Mouse (Mus musculus) neural tube, embryonic 15.5 days (tissue): ENCODE results near the gene BC107364. TPM values are rescaled to one million over a fixed set of nuclear protein-coding genes. Genes with fewer than 3 reads are reported as not detected.
"Not testable (repeated sequence)": the region's sequence is repeated elsewhere in the genome, so short reads cannot be mapped to it uniquely, and the experiment has no call there.

Source experiments
- ATAC-seq: fragments of 200-750 bp; cut with Nextera tagmentation; 2 replicates; pipeline ENCODE4 v1.8.0; 2017; ENCODE audit warnings: mild to moderate bottlenecking, moderate TSS enrichment, moderate library complexity; ENCODE audit not compliant: low FRiP score
- H3K27ac ChIP-seq: fragments of 300-500 bp; sonication (generic); replicated peaks from 2 replicates; pipeline ENCODE4 v1.5.1; 2015; ENCODE audit warnings: mild to moderate bottlenecking, inconsistent platforms
- H3K27me3 ChIP-seq: fragments of 300-500 bp; sonication (generic); replicated peaks from 2 replicates; pipeline ENCODE4 v1.6.1; 2015; ENCODE audit warnings: inconsistent platforms
- H3K36me3 ChIP-seq: fragments of 300-500 bp; sonication (generic); 2 replicates; pipeline ENCODE4 v1.6.1; 2015; ENCODE audit warnings: inconsistent platforms
- H3K4me1 ChIP-seq: fragments of 300-500 bp; sonication (generic); 2 replicates; pipeline ENCODE4 v1.6.1; 2015; ENCODE audit warnings: inconsistent platforms
- H3K4me2 ChIP-seq: fragments of 300-500 bp; sonication (generic); 2 replicates; pipeline ENCODE4 v1.6.1; 2015; ENCODE audit warnings: inconsistent platforms, mild to moderate bottlenecking, moderate library complexity
- H3K4me3 ChIP-seq: fragments of 300-500 bp; sonication (generic); replicated peaks from 2 replicates; pipeline ENCODE4 v1.5.1; 2015; ENCODE audit warnings: mild to moderate bottlenecking, inconsistent platforms
- H3K9ac ChIP-seq: fragments of 300-500 bp; sonication (generic); replicated peaks from 2 replicates; pipeline ENCODE4 v1.6.1; 2015; ENCODE audit warnings: mild to moderate bottlenecking, inconsistent platforms
- H3K9me3 ChIP-seq: fragments of 300-500 bp; sonication (generic); replicated peaks from 2 replicates; pipeline ENCODE4 v1.6.1; 2016; ENCODE audit warnings: inconsistent platforms
- WGBS: fragments of 180-500 bp; shearing (Covaris S2); methylation state at CpG from one replicate; pipeline ENCODE4 v1.1.7; 2015; ENCODE audit warnings: mixed read lengths; 5-methylcytosine and 5-hydroxymethylcytosine counted together
- polyA plus RNA-seq: library from polyadenylated mRNA; unstranded; fragments of >200 nt; fragmentation: Nextera tagmentation; extraction: Ambion mirVana; gene quantifications from 2 replicates; pipeline ENCODE4 v1.2.1, GENCODE M21; 2015

BC107364 gene
- not detected in 2 replicates for polyA plus RNA-seq

DNA sequence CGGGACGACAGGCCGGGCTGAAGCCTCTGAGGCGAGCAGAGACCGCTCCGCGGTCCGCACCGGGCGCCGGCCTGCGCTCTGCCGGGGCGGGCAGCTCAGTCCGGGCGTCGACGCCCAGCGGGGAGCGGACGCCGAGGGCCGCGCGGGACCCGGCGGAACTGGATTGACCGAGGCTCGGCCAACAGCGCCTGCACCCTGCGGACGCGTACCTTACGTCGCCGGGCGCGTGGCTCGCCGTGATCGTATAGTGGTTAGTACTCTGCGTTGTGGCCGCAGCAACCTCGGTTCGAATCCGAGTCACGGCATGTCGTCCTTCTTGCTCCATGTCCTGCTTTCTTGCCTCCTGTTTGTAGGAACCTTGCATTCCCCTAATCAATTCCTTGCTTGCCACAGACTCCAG lies at the start of gene BC107364:
BC107364 (minus strand) TSS at position 45 of the 400 bp plus-strand sequence.
- H3K4me2 ChIP-seq, H3K9me3 ChIP-seq, H3K36me3 ChIP-seq, H3K9ac ChIP-seq, H3K4me3 ChIP-seq, H3K27ac ChIP-seq, ATAC-seq, H3K4me1 ChIP-seq: not testable (repeated sequence)
- no CpG with 5 or more reads among the region's 48 CpGs for WGBS
- peaks cover 15% of the 10 kb centered on the region for H3K27me3 ChIP-seq

DNA sequence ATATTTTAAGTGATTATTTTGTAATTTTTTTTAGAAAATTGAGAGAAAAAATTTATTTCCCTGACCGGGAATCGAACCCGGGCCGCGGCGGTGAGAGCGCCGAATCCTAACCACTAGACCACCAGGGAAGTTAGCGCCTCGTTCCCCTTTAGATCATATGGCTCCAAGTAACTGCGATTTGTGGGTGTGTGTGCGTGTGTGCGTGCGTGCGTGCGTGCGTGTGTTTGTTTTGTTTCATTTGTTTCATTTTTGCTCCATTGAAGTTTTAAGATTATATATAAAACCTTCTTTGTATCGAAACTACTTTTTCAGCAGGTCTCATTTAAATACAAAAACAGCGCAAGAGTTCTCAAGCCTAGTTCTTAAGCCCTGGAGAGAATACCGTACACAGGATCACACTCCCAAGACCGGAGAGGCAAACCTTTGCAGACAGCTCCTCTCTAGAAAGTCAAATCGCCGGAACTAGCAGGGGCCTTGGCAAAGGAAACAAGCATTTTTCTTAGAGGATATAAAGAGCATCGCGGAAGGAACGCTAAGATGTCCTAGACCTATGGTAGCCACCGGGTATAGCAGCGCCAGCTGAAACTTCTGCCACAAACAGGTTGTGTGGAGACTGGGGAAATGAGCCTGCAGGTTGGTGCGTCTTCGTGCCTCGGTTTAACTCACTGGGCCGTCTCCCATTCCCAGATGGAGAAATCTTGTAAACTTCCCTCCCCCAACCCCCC lies 49.4 kb upstream of the BC107364 start:
- peak; percentile 80 for ATAC-seq
- WGBS = under 1% methylated on average over 32 of the region's 32 CpGs
- no peaks in the 10 kb centered on the region for H3K36me3 ChIP-seq
- H3K27me3 ChIP-seq = no peaks in the 10 kb centered on the region
- peak overlapping the region; percentile 64 for H3K4me3 ChIP-seq
- peak overlapping the region; percentile 60 for H3K9ac ChIP-seq
- peaks cover 26% of the 10 kb centered on the region for H3K4me1 ChIP-seq
- peak overlapping the region; percentile 93 for H3K27ac ChIP-seq
- H3K9me3 ChIP-seq = no peaks in the 10 kb centered on the region
- peak overlapping the region; percentile 98 for H3K4me2 ChIP-seq

- H3K4me1 ChIP-seq = peaks cover 30% of the 10 kb centered on the region
- peak overlapping the region; percentile 98 for H3K4me2 ChIP-seq
- H3K9me3 ChIP-seq = no peaks in the 10 kb centered on the region
- ATAC-seq = peak; percentile 87
- peak overlapping the region; percentile 93 for H3K27ac ChIP-seq
- no peaks in the 10 kb centered on the region for H3K27me3 ChIP-seq
- WGBS = 0% methylated on average over 19 of the region's 19 CpGs
- H3K36me3 ChIP-seq = no peaks in the 10 kb centered on the region
- peak overlapping the region; percentile 64 for H3K4me3 ChIP-seq
- peak overlapping the region; percentile 70 for H3K9ac ChIP-seq
Measured at GRCm38 (mm10) chr3:96500691-96501265, 48.7 kb upstream of the BC107364 start.

- Histone ChIP-seq H3K27me3 (no peaks in the 10 kb centered on the region), H3K4me3 (peak overlapping the region; percentile 64), H3K4me1 (peaks cover 30% of the 10 kb centered on the region), H3K27ac (peak overlapping the region; percentile 93), H3K9me3 (no peaks in the 10 kb centered on the region), H3K9ac (peak overlapping the region; percentile 70), H3K36me3 (no peaks in the 10 kb centered on the region), H3K4me2 (peak overlapping the region; percentile 98)
- ATAC-seq = peak; percentile 88
- WGBS = under 1% methylated on average over 17 of the region's 17 CpGs
Measured at GRCm38 (mm10) chr3:96500289-96500621, 48.1 kb upstream of the BC107364 start.

GRCm38 (mm10) chr3:96499481-96500288 lies 47.6 kb upstream of the BC107364 start:
- Histone ChIP-seq H3K9ac (peak overlapping the region; percentile 64), H3K4me3 (peak overlapping the region; percentile 64), H3K27ac (peak overlapping the region; percentile 84), H3K27me3 (no peaks in the 10 kb centered on the region), H3K4me2 (peak overlapping the region; percentile 98), H3K4me1 (peaks cover 30% of the 10 kb centered on the region), H3K9me3 (no peaks in the 10 kb centered on the region), H3K36me3 (no peaks in the 10 kb centered on the region)
- WGBS = under 1% methylated on average over 36 of the region's 36 CpGs
- ATAC-seq = peak; percentile 58

DNA sequence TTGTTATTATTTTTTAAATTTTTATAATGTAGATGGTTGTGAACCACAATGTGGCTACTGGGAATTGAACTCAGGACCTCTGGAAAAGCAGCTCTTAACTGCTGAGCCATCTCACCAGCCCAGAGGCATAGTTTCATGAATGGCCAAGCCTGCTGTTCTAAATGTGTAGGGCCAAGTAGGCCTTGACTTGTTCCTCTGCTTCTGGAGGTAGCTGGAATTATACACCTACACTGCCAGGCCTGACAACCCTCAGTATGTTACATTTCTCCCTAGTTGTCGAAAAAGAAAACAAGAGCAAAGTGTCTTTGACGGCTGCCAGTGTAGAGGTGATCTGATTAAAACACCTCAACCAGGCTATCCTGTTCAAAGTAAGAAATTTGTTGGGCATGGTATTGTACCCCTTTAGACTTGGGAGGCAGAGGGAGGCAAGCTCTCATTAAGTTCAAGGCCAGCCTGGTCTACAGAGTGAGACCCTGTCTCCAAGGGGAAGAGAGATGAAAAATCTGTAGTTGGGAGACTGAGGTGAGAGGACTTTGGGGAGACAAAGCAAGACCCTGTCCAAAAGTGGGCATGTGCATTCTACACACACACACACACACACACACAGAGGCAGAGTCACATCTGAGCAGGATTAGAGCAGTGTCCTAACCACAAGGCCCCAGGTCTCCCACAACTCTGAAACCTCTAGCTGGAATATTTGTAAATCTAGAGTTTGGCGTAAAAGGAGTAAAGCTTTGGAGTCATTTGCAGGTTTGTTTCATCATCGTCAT lies 46.6 kb upstream of the BC107364 start:
- Histone ChIP-seq H3K36me3 (no peaks in the 10 kb centered on the region), H3K4me3 (peak overlapping the region; percentile 64; the same call in 1 of the 2 replicates), H3K27ac (peak overlapping the region; percentile 84; the same call in 1 of the 2 replicates)

GRCm38 (mm10) chr3:96497451-96498028 lies 45.4 kb upstream of the BC107364 start:
- Histone ChIP-seq H3K4me2 (peak overlapping the region; percentile 92), H3K4me3 (peak overlapping the region; percentile 54), H3K27me3 (no peaks in the 10 kb centered on the region), H3K27ac (peak overlapping the region; percentile 51; the same call in 1 of the 2 replicates), H3K36me3 (no peaks in the 10 kb centered on the region), H3K9me3 (no peaks in the 10 kb centered on the region), H3K4me1 (peaks cover 24% of the 10 kb centered on the region), H3K9ac (peak overlapping the region; percentile 51)
- no peak for ATAC-seq
- 1% methylated on average over 19 of the region's 19 CpGs for WGBS

More for the DNA sequence above, 46.6 kb upstream of the BC107364 start:
- H3K9me3 ChIP-seq = no peaks in the 10 kb centered on the region
- H3K4me1 ChIP-seq = peaks cover 30% of the 10 kb centered on the region
- WGBS = 81% methylated on average over 4 of the region's 4 CpGs
- ATAC-seq = no peak
- no peaks in the 10 kb centered on the region for H3K27me3 ChIP-seq
- peak overlapping the region; percentile 98 for H3K4me2 ChIP-seq
- no peak overlapping the region; the same call in 1 of the 2 replicates for H3K9ac ChIP-seq

GRCm38 (mm10) chr3:96496620-96497275 lies 44.6 kb upstream of the BC107364 start:
- peak overlapping the region; percentile 54 for H3K4me3 ChIP-seq
- peak overlapping the region; percentile 92 for H3K4me2 ChIP-seq
- H3K9me3 ChIP-seq, H3K9ac ChIP-seq, H3K36me3 ChIP-seq, H3K27me3 ChIP-seq, ATAC-seq: not testable (repeated sequence)
- WGBS = 12% methylated on average over 14 of the region's 14 CpGs
- peak overlapping the region; percentile 51; the same call in 1 of the 2 replicates for H3K27ac ChIP-seq
- peaks cover 21% of the 10 kb centered on the region for H3K4me1 ChIP-seq

DNA sequence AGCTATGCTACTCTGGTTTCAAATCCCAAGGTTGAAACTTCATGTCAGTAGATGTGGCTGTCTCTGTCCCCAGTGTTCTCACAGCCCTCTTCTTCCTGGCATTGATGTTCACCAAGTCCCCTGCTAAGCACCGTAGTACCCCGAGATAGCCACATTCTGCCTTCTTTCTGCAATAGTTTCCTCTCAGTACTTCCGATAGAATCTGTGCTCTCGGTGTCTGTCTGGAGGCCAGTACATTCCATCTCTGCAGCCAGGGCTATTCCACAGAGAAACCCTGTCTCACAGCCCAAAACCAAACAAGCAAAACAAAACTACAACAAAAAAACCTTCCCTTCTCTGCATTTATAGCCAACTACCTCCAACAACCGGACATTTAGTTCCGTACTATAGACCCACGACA lies 44.1 kb upstream of the BC107364 start:
- Histone ChIP-seq H3K4me3 (no peak overlapping the region), H3K36me3 (no peaks in the 10 kb centered on the region), H3K4me2 (peak overlapping the region; percentile 92)

DNA sequence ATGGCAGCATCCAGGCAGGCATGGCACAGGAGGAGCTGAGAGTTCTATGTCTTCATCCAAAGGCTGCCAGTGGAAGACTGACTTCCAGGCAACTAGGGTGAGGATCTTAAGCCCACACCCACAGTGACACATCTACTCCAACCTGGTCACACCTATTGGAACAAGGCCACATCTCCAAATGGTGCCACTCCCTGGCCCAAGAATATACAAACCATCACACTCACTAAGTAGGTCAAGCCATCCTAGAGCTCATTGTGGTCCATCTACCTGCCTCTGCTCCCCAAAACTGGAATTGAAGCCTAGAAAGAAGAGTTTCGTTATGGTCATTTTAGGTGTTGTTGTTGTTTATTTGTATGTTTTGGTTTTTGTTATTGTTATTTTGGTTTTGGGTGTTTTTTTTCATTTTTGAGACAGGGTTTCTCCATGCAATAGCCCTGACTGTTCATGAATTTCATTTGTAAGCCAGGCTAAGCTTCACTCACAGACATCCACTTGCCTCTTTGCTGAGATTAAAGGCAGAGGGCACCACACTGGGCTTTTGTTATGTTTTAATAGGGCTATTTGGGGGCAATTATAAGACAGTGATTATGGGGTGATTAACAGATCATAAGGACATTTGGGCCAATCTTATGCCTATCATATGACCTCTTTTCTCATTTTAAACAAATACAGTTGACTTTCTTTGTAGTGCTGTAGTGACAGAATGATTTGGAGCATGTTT lies 43.5 kb upstream of the BC107364 start:
- no peak overlapping the region for H3K9ac ChIP-seq
- ATAC-seq = no peak
- no peaks in the 10 kb centered on the region for H3K36me3 ChIP-seq
- no peak overlapping the region for H3K4me2 ChIP-seq
- no peaks in the 10 kb centered on the region for H3K27me3 ChIP-seq
- H3K9me3 ChIP-seq = no peaks in the 10 kb centered on the region
- peaks cover 21% of the 10 kb centered on the region for H3K4me1 ChIP-seq
- H3K27ac ChIP-seq = no peak overlapping the region
- H3K4me3 ChIP-seq = no peak overlapping the region
- WGBS = 97% methylated on average over 1 of the region's 1 CpGs

More for the DNA sequence above, 44.1 kb upstream of the BC107364 start:
- Histone ChIP-seq H3K4me1 (peaks cover 21% of the 10 kb centered on the region), H3K9me3 (no peaks in the 10 kb centered on the region), H3K27ac (no peak overlapping the region), H3K27me3 (no peaks in the 10 kb centered on the region), H3K9ac (no peak overlapping the region)
- 48% methylated on average over 7 of the region's 7 CpGs for WGBS
- ATAC-seq = no peak
